ENCODE assay signal across 9 mouse cellular contexts in the genomic region with DNA sequence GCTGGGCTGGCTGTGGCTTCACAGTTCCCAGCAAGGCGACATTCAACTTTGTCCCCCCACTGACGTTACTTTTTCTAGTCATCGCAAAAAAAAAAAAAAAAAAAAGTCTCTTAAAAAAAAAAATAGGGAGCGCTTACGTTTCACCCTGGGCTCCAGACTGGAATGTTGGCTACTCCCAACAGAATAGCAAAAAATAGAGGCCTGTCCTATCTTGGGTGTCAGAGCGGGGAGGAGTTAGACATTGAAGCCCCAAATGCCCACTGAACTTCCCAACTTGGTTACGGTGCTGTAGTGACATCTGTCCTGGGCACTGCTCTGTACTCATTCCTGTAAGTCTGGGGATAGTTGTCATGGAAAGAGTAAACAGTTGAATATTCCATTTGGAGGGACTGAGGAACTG. TPM values are rescaled to one million over a fixed set of nuclear protein-coding genes. Genes with fewer than 3 reads are reported as not detected.
DNase-seq lines count a peak whose midpoint lies in the region; ATAC-seq and TF ChIP-seq lines count a peak whose summit lies in the region.
"Had no signal": no experiment of that assay in that cellular context is flagged by ENCODE, and none has a peak within 500 bp of the region (broad histone marks: within the 10 kb centered on the region; RNA-seq: fewer than 3 reads in every experiment).

No protein-coding gene starts in this region.

- no peaks in the 10 kb centered on the region for H3K9me3 ChIP-seq in erythroblast, embryonic 14.5 days (ENCODE audit: control insufficient read depth, low read length)
- no peaks in the 10 kb centered on the region for H3K9me3 ChIP-seq in heart, embryonic 15.5 days (replicated peaks)
- H3K9me3 ChIP-seq in neural tube, embryonic 12.5 days, result no peaks in the 10 kb centered on the region

- peaks cover 10% of the 10 kb centered on the region for H3K36me3 ChIP-seq in erythroblast, embryonic 14.5 days (ENCODE audit: control insufficient read depth)
- H3K36me3 ChIP-seq in heart, embryonic 15.5 days, result no peaks in the 10 kb centered on the region
- no peaks in the 10 kb centered on the region for H3K36me3 ChIP-seq in liver, adult 2 months (ENCODE audit: control insufficient read depth, insufficient read depth, low read length)
- H3K36me3 ChIP-seq in neural tube, embryonic 12.5 days, result no peaks in the 10 kb centered on the region

- peak overlapping the region; percentile 92 for H3K27ac ChIP-seq in heart, embryonic 15.5 days
- H3K27ac ChIP-seq in liver, adult 2 months (replicated peaks; ENCODE audit: insufficient read depth, low read depth, low read length), result peak overlapping the region; percentile 100
- no peak overlapping the region for H3K27ac ChIP-seq in neural tube, embryonic 12.5 days

- under 1% methylated on average over 7 of the region's 7 CpGs for WGBS in heart, embryonic 15.5 days
- 0% methylated on average over 7 of the region's 7 CpGs for WGBS in liver, adult 2 months
- 3% methylated on average over 7 of the region's 7 CpGs for WGBS in neural tube, embryonic 12.5 days

- peak overlapping the region; percentile 97 for H3K4me3 ChIP-seq in erythroblast, embryonic 14.5 days (replicated peaks)
- peak overlapping the region; percentile 86 for H3K4me3 ChIP-seq in heart, embryonic 15.5 days
- H3K4me3 ChIP-seq in liver, adult 2 months (ENCODE audit: insufficient read depth, low read depth, low read length), result peak overlapping the region; percentile 99
- peak overlapping the region; percentile 97 for H3K4me3 ChIP-seq in neural tube, embryonic 12.5 days

- TF ChIP-seq CTCF in liver, adult 2 months (IDR thresholded peaks at IDR 0.05; ENCODE audit: low read depth, low read length), result no peak

- no peak for ATAC-seq in erythroblast, adult 5-6 weeks (replicated peaks; ENCODE audit: low FRiP score, poor library complexity, severe bottlenecking)
- ATAC-seq in heart, embryonic 15.5 days (replicated peaks; ENCODE audit: insufficient number of reproducible peaks, insufficient read depth, low FRiP score, low read depth), result no peak
- ATAC-seq in neural tube, embryonic 12.5 days (ENCODE audit: low FRiP score, low read depth), result no peak
- ATAC-seq in inflammation-experienced regulatory T-cells, adult 6 months, result no peak

- H3K79me2 ChIP-seq in liver, adult 2 months (ENCODE audit: control insufficient read depth, insufficient read depth, low read length), result peaks cover 26% of the 10 kb centered on the region; the same call in 1 of the 2 replicates

- TF ChIP-seq POLR2A in liver, adult 2 months (IDR thresholded peaks at IDR 0.05; ENCODE audit: extremely low read depth, insufficient read depth, low read length), result no peak

- H3K27me3 ChIP-seq in erythroblast, embryonic 14.5 days (ENCODE audit: control insufficient read depth), result peaks cover 11% of the 10 kb centered on the region
- H3K27me3 ChIP-seq in heart, embryonic 15.5 days, result no peaks in the 10 kb centered on the region
- no peaks in the 10 kb centered on the region for H3K27me3 ChIP-seq in liver, adult 2 months (ENCODE audit: control insufficient read depth, insufficient read depth, low read length)
- no peaks in the 10 kb centered on the region for H3K27me3 ChIP-seq in neural tube, embryonic 12.5 days (replicated peaks)
- H3K27me3 ChIP-seq: Patski had no signal

- peaks cover 42% of the 10 kb centered on the region for H3K4me1 ChIP-seq in erythroblast, embryonic 14.5 days (ENCODE audit: control insufficient read depth)
- peaks cover 33% of the 10 kb centered on the region for H3K4me1 ChIP-seq in heart, embryonic 15.5 days (replicated peaks)
- peaks cover 31% of the 10 kb centered on the region for H3K4me1 ChIP-seq in liver, adult 2 months (ENCODE audit: control insufficient read depth, insufficient read depth, low read length)
- H3K4me1 ChIP-seq in neural tube, embryonic 12.5 days, result peaks cover 10% of the 10 kb centered on the region; the same call in 1 of the 2 replicates

- H3K9ac ChIP-seq in heart, embryonic 15.5 days, result peak overlapping the region; percentile 97
- H3K9ac ChIP-seq in liver, adult 2 months (ENCODE audit: low read depth, low read length), result peak overlapping the region; percentile 100
- H3K9ac ChIP-seq in neural tube, embryonic 12.5 days, result peak overlapping the region; percentile 97

- H3K4me2 ChIP-seq in heart, embryonic 15.5 days, result peak overlapping the region; percentile 80
- peak overlapping the region; percentile 76 for H3K4me2 ChIP-seq in neural tube, embryonic 12.5 days (replicated peaks)

- peak; percentile 27 for DNase-seq in c-Kit-positive CD71-positive TER-119-negative erythroid progenitor cells, embryonic 14.5 days (ENCODE audit: low read depth)
- peak; percentile 72 for DNase-seq in liver, adult 2 months (ENCODE audit: extremely low read depth, low read depth, low spot score)
- no peak for DNase-seq in gastrocnemius, postnatal 4 days (ENCODE audit: low spot score in 2 of 2)

RNA-seq across cellular contexts. Expression of gene Dnajc3, which starts 0.8 kb away (rescaled TPM):
- 0.16 and 0.31 TPM in 2 replicates for polyA plus RNA-seq in erythroblast, embryonic 14.5 days (2012)
- total RNA-seq in erythroblast, adult 5-6 weeks (2015; ENCODE audit: low replicate concordance), result 11.7 and 16.9 TPM in 2 replicates
- 25.9 and 29.4 TPM in 2 replicates for total RNA-seq in erythroblast, adult 5-6 weeks (2017; ENCODE audit: low replicate concordance)
- polyA plus RNA-seq in heart, embryonic 15.5 days (2015; fragmentation: Nextera tagmentation; extraction: Ambion mirVana), result 24.9 and 29.6 TPM in 2 replicates
- 155 and 159 TPM in 2 replicates for total RNA-seq in liver, adult 2 months (2014; rRNA removed)
- polyA plus RNA-seq in liver, adult 2 months (2012; rRNA removed), result 32.4 and 40.2 TPM in 2 replicates
- 25.6 and 26.4 TPM in 2 replicates for polyA plus RNA-seq in neural tube, embryonic 12.5 days (2016; fragmentation: Nextera tagmentation; extraction: Ambion mirVana)
- total RNA-seq in gastrocnemius, postnatal 4 days (2021), result 10 to 100 TPM; 28.7 to 34.8 TPM
- 10 to 100 TPM; 39.4 to 48.4 (median 39.7) TPM for polyA plus RNA-seq in inflammation-experienced regulatory T-cells, adult 6 months (2017; shearing (Covaris generic))

RNA-seq across cellular contexts. Expression of gene Dzip1, which starts 13.3 kb away (rescaled TPM):
- 0.13 and 0.15 TPM in 2 replicates for polyA plus RNA-seq in erythroblast, embryonic 14.5 days (2012)
- total RNA-seq in erythroblast, adult 5-6 weeks (2015; ENCODE audit: low replicate concordance), result 0.42 TPM in 1 of 2 replicates, not detected in the other
- total RNA-seq in erythroblast, adult 5-6 weeks (2017; ENCODE audit: low replicate concordance), result 3.2 TPM in 1 of 2 replicates, not detected in the other
- 4.8 and 7.7 TPM in 2 replicates for polyA plus RNA-seq in heart, embryonic 15.5 days (2015; fragmentation: Nextera tagmentation; extraction: Ambion mirVana)
- total RNA-seq in liver, adult 2 months (2014; rRNA removed), result 0.55 and 0.74 TPM in 2 replicates
- 0.23 and 0.44 TPM in 2 replicates for polyA plus RNA-seq in liver, adult 2 months (2012; rRNA removed)
- 40.0 and 49.7 TPM in 2 replicates for polyA plus RNA-seq in neural tube, embryonic 12.5 days (2016; fragmentation: Nextera tagmentation; extraction: Ambion mirVana)
- total RNA-seq in gastrocnemius, postnatal 4 days (2021), result 10 to 100 TPM; 14.0 to 14.4 TPM
- 10 to 100 TPM in 2 of 3 experiments, 1 to 10 TPM in 1; 5.0 to 17.5 (median 11.8) TPM for polyA plus RNA-seq in inflammation-experienced regulatory T-cells, adult 6 months (2017; shearing (Covaris generic))

Comparison
In these comparisons a context has a peak if more than half of its experiments do, and no peak if none do; other contexts are left out.
1. DNase-seq: peak in c-Kit-positive CD71-positive TER-119-negative erythroid progenitor cells, embryonic 14.5 days (single experiment) and liver, adult 2 months (single experiment); none in gastrocnemius, postnatal 4 days (0 of 2).
2. RNA of gene Dnajc3, which starts 0.8 kb away (polyA plus RNA-seq): 39.4 to 48.4 TPM in inflammation-experienced regulatory T-cells, adult 6 months, 32.4 to 40.2 TPM in liver, adult 2 months, 25.6 to 26.4 TPM in neural tube, embryonic 12.5 days and 24.9 to 29.6 TPM in heart, embryonic 15.5 days; 0.16 to 0.31 TPM in erythroblast, embryonic 14.5 days; every median in the first group is over 10 times any median in the second.
3. Peak in every context shown above with its lines, with median percentiles within 50 percentile points of each other: H3K4me3 ChIP-seq and H3K9ac ChIP-seq.